Mouse (Mus musculus) liver, adult (tissue): ENCODE data around the gene Wnt1.

ENCODE experiments used
- GATA4 ChIP-seq: IDR thresholded peaks from 2 replicates; pipeline ENCODE4 v1.6.1; 2014; ENCODE audit warnings: mild to moderate bottlenecking, low read length; ENCODE audit not compliant: insufficient replicate concordance

Gene Wnt1

DNA sequence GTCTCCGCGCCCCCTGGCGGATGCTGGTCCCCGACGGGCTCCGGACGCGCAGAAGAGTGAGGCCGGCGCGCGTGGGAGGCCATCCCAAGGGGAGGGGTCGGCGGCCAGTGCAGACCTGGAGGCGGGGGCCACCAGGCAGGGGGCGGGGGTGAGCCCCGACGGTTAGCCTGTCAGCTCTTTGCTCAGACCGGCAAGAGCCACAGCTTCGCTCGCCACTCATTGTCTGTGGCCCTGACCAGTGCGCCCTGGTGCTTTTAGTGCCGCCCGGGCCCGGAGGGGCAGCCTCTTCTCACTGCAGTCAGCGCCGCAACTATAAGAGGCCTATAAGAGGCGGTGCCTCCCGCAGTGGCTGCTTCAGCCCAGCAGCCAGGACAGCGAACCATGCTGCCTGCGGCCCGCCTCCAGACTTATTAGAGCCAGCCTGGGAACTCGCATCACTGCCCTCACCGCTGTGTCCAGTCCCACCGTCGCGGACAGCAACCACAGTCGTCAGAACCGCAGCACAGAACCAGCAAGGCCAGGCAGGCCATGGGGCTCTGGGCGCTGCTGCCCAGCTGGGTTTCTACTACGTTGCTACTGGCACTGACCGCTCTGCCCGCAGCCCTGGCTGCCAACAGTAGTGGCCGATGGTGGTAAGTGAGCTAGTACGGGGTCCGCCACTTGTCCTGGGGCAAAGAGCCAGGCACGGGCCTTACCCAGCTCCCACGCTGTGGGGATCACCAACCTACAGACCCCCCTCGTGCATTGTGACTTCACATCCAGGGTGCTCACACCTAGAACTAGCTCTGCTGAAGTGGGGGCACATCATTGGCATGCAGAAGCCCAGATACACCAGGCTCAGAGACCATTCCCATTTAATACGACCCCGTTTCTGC is at the start of gene Wnt1:
Gene Wnt1 (plus strand): TSS at position 197 of the 875 bp plus-strand sequence.
- TF ChIP-seq GATA4: no peak

DNA sequence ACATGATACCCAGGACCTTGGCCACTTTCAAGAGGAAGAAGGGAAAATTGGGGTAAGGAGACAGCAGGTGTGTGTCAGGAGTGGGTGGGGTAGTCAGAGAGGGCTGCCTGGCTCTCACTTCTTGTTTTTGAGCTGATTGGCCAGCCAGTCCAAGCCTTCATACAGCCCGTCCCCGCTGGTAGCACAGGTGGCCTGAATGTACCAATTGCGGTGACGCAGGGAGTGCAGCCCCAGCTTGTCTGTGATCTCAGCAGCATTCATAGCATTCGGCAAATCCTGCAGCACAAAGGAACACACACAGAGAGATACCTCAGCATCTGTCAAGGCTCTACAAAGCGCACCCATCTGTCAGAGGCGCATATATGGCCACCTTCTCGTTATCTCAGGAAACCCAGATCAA is 49.4 kb upstream of the Wnt1 start:
- no peak for TF ChIP-seq GATA4

DNA sequence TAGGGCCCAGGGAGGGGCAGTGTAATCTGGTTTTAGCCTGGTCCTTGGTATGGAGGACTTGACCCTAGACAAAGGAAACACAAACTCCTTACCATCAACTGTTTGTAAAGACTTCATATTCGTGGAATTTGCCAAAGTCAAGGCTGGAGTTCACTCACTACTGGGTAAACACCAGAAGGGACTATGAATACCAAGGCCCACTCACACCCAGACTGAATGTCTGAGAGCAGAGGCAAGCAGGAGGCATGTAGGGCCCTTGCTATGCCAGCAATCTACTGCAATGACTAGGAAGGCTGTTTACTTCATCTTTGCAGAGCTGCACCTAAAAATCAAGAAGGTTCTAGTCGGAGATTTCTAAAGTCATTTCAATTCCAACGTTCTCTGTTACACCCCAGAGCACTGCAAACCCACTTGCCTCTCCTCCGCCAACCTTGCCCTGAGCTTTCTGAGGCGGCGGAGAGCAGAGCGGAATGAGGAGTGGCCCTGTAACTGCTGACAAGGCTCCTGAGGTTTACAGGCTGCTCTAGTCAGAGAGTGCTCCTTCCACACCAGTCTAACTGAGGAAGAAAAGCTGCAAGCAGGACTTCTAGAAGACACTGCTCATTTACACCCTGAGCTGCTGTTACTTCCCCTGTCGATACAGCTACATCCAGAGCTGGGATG is 46.8 kb upstream of the Wnt1 start:
- no peak for TF ChIP-seq GATA4

DNA sequence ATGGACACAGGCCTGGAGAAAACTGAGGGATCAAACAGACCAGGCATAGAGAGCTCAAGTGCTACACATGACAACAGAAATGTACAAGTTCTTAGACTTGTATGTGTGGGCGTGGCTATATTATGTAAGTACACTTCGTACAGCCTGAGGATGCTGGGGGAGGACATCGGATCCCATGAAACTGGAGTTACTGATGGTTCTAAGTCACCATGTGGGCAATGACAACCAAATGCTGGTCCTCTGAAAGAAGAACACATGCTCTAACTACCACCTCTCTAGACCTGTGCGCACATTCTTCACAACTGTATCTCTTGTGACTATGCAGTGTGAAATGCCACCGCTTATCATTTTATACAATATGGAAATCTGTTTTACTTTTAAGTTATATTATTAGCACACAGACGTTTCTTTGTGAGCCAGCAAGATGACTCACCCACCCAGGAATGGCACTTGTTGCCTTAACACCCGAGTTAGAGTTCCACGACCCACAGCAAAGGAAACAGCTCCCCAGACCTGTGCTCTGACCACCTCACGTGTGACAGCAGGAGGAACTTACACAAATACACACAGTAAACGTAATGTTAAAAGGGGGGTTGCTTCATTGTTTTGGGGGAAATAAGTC is 43.2 kb upstream of the Wnt1 start:
- TF ChIP-seq GATA4: no peak

DNA sequence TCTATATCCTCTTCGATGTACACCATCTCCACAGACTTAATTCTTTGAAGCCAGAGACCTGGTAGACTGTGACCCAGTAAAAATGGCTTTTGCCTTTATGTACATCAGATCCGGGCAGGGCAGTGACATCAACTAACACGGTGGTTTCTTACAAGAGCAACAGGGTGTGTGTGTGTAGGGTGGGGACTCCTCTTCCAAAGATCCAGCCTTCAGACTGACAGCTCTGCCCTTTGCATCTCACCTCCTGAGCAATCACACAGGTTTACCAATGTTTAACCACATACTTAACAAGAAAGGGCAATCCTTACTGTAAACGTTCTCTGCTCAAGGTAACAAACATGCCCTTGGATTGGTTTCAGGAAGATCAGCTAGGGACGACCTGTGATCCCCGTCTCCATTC is 42.4 kb upstream of the Wnt1 start:
- TF ChIP-seq GATA4: no peak

DNA sequence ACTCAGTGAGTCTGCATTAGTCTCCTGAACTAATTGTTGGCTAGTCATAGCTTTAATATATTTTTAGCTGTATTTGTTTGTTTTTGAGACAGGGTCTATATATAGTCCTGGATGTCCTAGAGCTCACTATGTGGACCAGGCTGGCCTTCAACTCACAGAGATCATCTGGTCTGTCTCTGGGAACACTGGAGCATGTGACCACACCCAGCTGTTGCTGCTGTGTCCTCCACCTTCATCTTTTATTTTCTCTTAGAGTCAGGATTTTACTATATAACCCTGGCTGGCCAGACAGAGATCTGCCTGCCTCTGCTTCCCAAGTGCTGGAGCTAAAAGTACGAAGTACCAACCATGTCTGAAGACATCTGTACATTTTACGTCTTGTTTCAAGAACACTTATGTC is 40.6 kb upstream of the Wnt1 start:
- TF ChIP-seq GATA4: no peak

DNA sequence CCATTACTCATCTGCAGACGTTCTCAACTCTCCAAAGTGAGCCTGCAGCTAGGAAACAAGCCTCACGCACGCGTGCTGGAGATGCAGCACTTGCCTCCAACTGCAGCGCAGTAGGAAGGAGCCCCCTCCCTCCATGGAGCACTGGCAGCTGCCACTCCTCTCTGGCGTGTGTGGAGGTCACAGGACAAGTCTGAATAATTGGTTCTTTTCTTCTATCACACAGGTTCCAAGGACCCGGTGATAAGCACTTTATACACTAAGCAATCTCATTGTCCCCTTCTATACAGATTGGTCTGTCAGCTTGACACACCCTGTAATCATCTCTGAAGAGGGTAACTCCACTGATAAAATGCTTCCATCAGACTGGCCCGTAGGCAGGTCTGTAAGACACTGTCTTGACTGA is 36.6 kb upstream of the Wnt1 start:
- TF ChIP-seq GATA4: no peak

DNA sequence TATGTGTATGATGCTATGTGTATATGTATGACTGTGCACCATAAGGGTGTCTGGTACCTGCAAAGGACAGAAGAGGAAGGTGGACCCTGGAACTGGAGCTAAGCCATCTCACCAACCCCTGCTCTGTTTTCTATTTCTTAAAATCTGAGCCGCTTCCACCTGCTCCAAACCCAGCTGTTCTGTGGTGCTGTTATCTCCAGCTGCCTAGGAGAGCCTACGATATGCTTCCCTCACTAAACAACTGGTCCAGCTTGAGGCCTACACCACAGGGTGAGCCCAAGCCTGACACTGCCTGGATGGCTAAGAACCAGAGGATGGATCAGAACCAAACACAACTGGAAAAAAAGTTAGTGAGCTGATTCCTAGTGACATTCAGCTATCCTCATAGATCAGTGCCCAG is 35.5 kb upstream of the Wnt1 start:
- TF ChIP-seq GATA4: no peak

DNA sequence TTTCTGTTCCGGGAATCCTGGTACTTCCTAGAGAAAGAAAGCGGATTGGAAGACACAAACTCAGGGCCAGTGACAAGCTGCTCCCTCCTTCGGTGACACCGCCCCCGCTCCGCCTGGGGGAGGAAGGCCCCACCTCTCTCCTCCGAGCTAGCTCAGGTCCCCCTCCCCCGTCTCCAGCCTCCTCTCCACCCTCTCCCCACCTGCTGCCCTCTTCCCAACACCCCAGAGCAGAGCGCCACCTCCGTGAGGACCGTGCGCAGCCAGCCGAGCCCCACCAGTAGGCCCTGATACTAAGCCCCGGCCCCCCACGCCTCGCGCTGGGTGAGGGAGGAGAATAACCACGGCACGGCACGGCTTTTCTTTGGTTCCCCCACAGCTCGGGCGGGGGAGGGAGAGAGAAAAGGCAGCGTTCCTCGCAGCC is 27.4 kb upstream of the Wnt1 start:
- no peak for TF ChIP-seq GATA4

DNA sequence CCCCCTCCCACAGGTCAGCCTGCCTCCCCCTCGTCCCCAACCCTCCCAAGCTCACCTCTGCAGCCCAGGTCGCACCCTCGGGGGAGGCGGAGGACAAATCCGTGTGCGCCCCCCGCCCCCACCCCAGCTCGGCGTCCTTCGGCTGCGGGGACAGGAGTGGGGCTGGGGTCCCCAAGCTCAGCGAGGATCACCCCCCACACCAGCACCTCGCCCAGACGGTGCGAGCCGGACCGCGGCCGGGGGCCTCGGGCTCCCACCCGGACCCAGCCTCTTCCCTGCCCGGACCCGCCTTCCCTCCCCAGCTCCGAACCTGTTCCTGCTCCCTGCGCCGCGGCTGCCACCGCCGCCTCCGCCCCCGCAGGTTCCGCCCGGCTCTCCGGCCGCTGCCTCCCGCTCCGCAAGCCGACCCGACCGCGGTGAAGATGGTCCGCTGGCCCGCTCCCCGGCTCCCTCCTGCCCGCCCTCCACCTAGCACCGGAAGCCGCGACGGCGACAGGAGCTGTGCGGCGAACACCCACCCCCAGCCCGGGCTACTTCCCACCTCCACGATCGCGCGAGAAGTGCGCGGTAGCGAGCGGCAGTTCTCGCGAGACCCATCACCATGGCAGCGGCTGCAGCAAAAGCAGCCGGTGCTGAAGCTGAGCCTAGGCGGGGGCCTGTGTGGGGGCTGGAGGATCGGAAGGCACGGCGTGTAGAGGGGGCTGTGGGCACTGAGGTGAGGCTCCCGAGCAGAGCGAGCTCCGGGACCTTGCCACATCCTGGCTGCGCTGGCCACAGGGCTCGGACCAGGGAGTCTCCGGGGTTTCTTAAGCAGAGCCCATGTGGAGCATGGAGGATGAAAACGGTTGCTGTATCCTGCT is 26.8 kb upstream of the Wnt1 start, which contains the start of gene Arf3:
Gene Arf3 (minus strand): TSS at position 545 of the 860 bp plus-strand sequence.
- no peak for TF ChIP-seq GATA4

DNA sequence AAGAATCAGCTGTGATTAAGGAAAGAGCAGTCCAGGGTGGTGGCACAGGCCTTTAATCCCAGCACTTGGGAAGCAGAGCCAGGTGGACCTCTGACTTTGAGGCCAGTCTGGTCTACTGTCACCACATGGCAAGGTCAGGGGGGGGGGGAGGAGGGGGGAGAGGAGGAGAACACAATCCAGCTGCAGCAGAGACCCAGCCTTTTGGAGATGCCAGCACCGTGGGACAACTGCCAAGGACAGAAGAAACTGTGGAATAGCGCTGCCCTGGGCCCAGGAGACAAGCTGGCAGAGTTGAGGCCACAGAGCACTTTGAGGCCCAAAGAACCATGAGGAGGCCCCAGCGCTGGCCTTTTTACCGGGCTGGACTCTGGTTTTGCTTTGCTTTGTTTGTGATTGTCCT is 23.7 kb upstream of the Wnt1 start:
- TF ChIP-seq GATA4: no peak

DNA sequence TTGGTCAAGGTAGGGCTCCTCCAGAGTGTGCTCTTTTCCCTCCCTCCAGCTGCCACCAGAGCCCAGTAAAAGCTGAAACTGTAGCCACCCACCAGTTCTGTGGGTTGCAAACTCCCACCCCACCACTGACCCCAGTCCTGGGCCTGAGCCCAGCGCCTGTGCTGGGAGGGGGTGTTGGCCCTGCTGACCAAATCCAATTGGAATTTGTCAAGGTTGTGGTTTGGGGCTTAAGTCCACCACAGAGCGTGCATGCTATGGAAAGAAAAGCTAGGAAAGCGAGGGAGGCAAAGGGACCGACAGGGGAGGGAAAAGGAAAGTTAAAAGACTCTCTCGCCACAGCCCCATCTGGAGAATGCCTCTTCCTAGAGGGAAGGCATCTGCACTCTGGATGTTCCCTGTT is 21.4 kb upstream of the Wnt1 start:
- TF ChIP-seq GATA4: no peak

DNA sequence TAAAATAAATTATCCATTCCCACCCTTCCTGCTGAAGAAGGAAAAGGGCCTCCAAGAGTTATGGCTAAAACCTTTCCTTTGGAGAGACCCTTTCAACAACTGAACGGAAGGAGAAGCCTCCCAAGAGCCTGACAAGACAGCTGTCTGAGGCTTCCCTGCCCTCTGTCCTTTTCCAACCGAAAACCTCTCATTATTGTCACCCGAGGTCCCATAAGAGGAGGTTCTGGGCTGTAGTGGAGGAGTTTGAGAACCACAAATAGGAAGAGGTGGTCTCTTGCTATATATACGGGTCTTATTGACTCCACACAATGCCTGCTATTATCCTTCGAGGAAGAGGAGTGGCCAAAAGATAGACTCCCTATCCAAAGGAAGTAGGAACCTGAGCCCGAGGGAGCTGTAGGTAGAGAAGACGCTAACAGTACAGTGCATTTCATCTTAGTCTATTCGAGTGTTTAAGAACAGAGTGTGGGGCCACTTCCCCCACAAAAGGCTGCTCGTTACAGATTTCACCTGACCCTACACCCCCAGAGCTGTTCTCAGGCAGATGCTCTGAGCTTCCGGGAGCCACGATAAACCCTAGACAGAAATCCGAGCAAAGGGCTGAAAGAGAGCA is 17.7 kb upstream of the Wnt1 start:
- TF ChIP-seq GATA4: no peak

DNA sequence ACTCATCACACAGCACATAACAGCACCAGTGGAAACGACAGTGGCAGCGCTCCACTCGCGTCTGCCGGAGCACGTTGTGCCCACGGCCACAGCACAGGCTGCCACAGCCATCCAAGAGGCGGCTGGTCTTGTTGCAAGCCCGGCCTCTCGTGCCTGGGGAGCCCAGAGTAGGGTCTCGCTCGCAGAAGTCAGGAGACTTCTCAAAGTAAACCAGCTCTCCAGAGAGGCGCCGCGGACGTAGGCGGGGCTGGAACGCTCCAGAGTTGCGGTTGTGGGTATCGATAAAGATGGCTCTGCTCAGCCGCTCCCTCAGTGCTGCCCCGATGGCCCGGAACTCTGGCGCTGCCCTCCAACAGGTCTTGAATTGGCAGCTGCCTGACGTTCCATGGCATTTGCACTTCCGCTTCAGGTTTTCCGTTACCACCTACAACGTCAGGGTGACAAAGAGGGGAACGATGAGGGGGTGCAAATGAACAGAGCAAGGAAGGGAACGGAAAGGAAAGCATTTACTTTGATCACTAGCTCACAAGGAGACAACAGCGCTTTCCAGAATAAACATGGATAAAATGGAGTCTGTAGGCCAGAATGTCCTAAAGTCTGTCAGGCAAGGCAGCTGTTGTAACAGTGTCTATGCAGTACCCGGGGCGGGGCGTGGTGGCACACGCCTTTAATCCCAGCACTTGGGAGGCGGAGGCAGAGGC is 17.0 kb upstream of the Wnt1 start:
- TF ChIP-seq GATA4: no peak
